Mouse (Mus musculus): ENCODE measurements around the gene Sorbs1. TPM values are rescaled to one million over a fixed set of nuclear protein-coding genes. Genes with fewer than 3 reads are reported as not detected.

The Sorbs1 gene
- polyA plus RNA-seq, 1 experiment from 2014 or later = 111 TPM

GRCm38 (mm10) chr19:40352006-40352405, 161.6 kb downstream of the Sorbs1 start:
- H3K4me1 ChIP-seq (replicated peaks; ENCODE audit: control insufficient read depth, insufficient read depth) = no peaks in the 10 kb centered on the region
- TF ChIP-seq CTCF (IDR thresholded peaks at IDR 0.05; ENCODE audit: low read depth) (no peak), EP300 (optimal IDR thresholded peaks at IDR 0.05) (no peak)
- no peak overlapping the region for H3K4me2 ChIP-seq (replicated peaks; ENCODE audit: low read depth)
- no peaks in the 10 kb centered on the region for H3K9me3 ChIP-seq (ENCODE audit: control insufficient read depth, low read length)
- no peaks in the 10 kb centered on the region for H3K27me3 ChIP-seq (ENCODE audit: control insufficient read depth, insufficient read depth, low read length)
- H3K36me3 ChIP-seq (ENCODE audit: control insufficient read depth, insufficient read depth, low read length) = peaks cover 6% of the 10 kb centered on the region; the same call in 1 of the 2 replicates
- ATAC-seq (ENCODE audit: low FRiP score, low TSS enrichment) (no peak), DNase-seq (ENCODE audit: low spot score) (no peak)
- H3K27ac ChIP-seq (replicated peaks) = no peak overlapping the region
- no peak overlapping the region for H3K4me3 ChIP-seq (ENCODE audit: low read depth, low read length)
- WGBS = 77% methylated on average over 14 of the region's 14 CpGs
- no peak overlapping the region for H3K9ac ChIP-seq (ENCODE audit: low read length)

GRCm38 (mm10) chr19:40350835-40351234, 162.7 kb downstream of the Sorbs1 start:
- ATAC-seq (ENCODE audit: low FRiP score, low TSS enrichment) = no peak
- Histone ChIP-seq H3K27me3 (ENCODE audit: control insufficient read depth, insufficient read depth, low read length) (no peaks in the 10 kb centered on the region), H3K27ac (replicated peaks) (no peak overlapping the region), H3K36me3 (ENCODE audit: control insufficient read depth, insufficient read depth, low read length) (peaks cover 6% of the 10 kb centered on the region; the same call in 1 of the 2 replicates), H3K4me3 (ENCODE audit: low read depth, low read length) (no peak overlapping the region), H3K9ac (ENCODE audit: low read length) (no peak overlapping the region), H3K4me2 (replicated peaks; ENCODE audit: low read depth) (no peak overlapping the region), H3K4me1 (replicated peaks; ENCODE audit: control insufficient read depth, insufficient read depth) (no peaks in the 10 kb centered on the region), H3K9me3 (ENCODE audit: control insufficient read depth, low read length) (no peaks in the 10 kb centered on the region)
- WGBS = 89% methylated on average over 4 of the region's 4 CpGs
- no peak for TF ChIP-seq EP300 (optimal IDR thresholded peaks at IDR 0.05)
- no peak for DNase-seq (ENCODE audit: low spot score)

DNA sequence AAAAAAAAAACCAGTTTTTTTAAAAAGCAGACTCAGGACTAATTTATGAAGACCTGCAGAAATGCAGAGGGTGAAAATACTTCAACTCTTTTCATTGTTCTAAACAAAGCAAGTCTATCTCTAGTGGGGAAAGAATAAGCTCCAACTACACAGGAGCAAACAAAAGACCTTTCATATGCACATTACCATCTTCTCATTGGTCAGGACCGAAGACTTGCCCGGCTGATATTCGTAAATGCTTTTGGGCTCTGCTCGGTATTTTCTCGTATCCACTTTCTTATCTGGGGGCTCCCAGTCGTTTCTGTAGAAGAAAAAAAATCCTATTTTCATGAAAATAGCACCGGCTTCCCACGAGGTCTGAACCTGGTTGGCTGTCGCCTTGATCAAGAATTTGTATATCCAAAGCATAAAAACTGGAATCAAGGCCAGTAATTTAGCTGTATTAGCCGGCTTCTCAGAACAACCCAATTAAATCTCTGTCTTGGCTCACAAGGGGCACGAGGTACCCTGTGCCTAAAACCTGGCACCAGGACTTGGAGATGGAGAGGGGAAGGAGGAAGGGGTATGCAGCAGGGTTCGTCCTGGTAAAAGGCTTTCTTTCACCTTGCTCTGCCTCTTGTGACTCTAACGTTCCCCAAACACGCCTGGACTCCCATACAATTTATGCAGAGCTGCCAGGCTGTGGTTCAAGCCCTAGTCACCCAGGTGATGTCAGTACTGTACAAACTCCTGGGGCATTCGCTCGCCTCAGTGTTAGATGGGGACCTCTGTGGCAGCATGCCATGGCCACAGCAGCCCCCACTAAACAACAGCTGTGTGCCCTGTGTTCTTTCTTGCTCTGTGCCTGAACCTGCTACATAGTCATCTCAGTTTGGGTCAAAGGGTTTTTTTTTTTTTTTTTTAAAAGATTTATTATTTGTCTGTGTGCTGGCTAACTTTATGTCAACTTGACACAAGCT, 163.6 kb downstream of the Sorbs1 start:
- TF ChIP-seq CTCF (IDR thresholded peaks at IDR 0.05; ENCODE audit: low read depth) (no peak), EP300 (optimal IDR thresholded peaks at IDR 0.05) (no peak)
- Histone ChIP-seq H3K4me2 (replicated peaks; ENCODE audit: low read depth) (no peak overlapping the region), H3K27ac (replicated peaks) (no peak overlapping the region), H3K4me3 (ENCODE audit: low read depth, low read length) (no peak overlapping the region), H3K9ac (ENCODE audit: low read length) (no peak overlapping the region), H3K36me3 (ENCODE audit: control insufficient read depth, insufficient read depth, low read length) (peaks cover 6% of the 10 kb centered on the region; the same call in 1 of the 2 replicates), H3K4me1 (replicated peaks; ENCODE audit: control insufficient read depth, insufficient read depth) (no peaks in the 10 kb centered on the region), H3K9me3 (ENCODE audit: control insufficient read depth, low read length) (no peaks in the 10 kb centered on the region), H3K27me3 (ENCODE audit: control insufficient read depth, insufficient read depth, low read length) (no peaks in the 10 kb centered on the region)
- no peak for ATAC-seq (ENCODE audit: low FRiP score, low TSS enrichment)
- no peak for DNase-seq (ENCODE audit: low spot score)
- WGBS = 57% methylated on average over 16 of the region's 16 CpGs

GRCm38 (mm10) chr19:40349281-40349680, 164.3 kb downstream of the Sorbs1 start:
- peak overlapping the region; percentile 70; the same call in 1 of the 2 replicates for H3K27ac ChIP-seq (replicated peaks)
- no peak for ATAC-seq (ENCODE audit: low FRiP score, low TSS enrichment)
- no peaks in the 10 kb centered on the region for H3K27me3 ChIP-seq (ENCODE audit: control insufficient read depth, insufficient read depth, low read length)
- 77% methylated on average over 3 of the region's 3 CpGs for WGBS
- H3K4me2 ChIP-seq (replicated peaks; ENCODE audit: low read depth) = no peak overlapping the region
- H3K4me3 ChIP-seq (ENCODE audit: low read depth, low read length) = no peak overlapping the region
- TF ChIP-seq CTCF (IDR thresholded peaks at IDR 0.05; ENCODE audit: low read depth) = no peak
- H3K4me1 ChIP-seq (replicated peaks; ENCODE audit: control insufficient read depth, insufficient read depth) = no peaks in the 10 kb centered on the region
- H3K9ac ChIP-seq (ENCODE audit: low read length) = no peak overlapping the region
- H3K9me3 ChIP-seq (ENCODE audit: control insufficient read depth, low read length) = no peaks in the 10 kb centered on the region
- H3K36me3 ChIP-seq (ENCODE audit: control insufficient read depth, insufficient read depth, low read length) = peaks cover 6% of the 10 kb centered on the region; the same call in 1 of the 2 replicates
- no peak for DNase-seq (ENCODE audit: low spot score)

- Histone ChIP-seq H3K9ac (ENCODE audit: low read length) (no peak overlapping the region), H3K9me3 (ENCODE audit: control insufficient read depth, low read length) (no peaks in the 10 kb centered on the region), H3K4me3 (ENCODE audit: low read depth, low read length) (no peak overlapping the region), H3K4me2 (replicated peaks; ENCODE audit: low read depth) (no peak overlapping the region), H3K27ac (replicated peaks) (peak overlapping the region; percentile 70), H3K27me3 (ENCODE audit: control insufficient read depth, insufficient read depth, low read length) (no peaks in the 10 kb centered on the region), H3K4me1 (replicated peaks; ENCODE audit: control insufficient read depth, insufficient read depth) (no peaks in the 10 kb centered on the region), H3K36me3 (ENCODE audit: control insufficient read depth, insufficient read depth, low read length) (peaks cover 6% of the 10 kb centered on the region; the same call in 1 of the 2 replicates)
- ATAC-seq (ENCODE audit: low FRiP score, low TSS enrichment) = peak; percentile 54
- TF ChIP-seq CTCF (IDR thresholded peaks at IDR 0.05; ENCODE audit: low read depth) = no peak
- TF ChIP-seq EP300 (optimal IDR thresholded peaks at IDR 0.05) = no peak
- no peak for DNase-seq (ENCODE audit: low spot score)
- 42% methylated on average over 2 of the region's 2 CpGs for WGBS
Observed at GRCm38 (mm10) chr19:40348652-40349051, 164.9 kb downstream of the Sorbs1 start.

DNA sequence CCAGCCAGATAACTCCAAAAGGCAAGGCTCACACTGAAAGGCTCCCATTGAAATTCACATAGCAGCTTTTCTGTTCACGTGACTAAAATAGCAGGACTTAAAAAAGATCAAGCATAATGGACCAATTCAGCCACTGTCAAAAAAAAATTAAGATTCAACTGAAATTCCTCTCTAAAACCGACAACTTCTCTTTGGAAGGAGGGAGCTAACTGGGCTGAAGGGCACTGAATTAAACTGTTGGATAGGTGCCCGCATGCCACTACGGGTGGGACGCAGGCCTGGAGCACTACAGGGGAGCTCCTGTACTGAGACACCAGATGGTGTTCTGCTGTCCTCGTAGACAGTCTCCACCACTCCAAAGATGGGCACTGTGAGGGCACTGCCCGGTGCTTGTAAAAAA, 165.4 kb downstream of the Sorbs1 start:
- peak; percentile 41 for ATAC-seq (ENCODE audit: low FRiP score, low TSS enrichment)

More for the DNA sequence above, 165.4 kb downstream of the Sorbs1 start:
- H3K4me2 ChIP-seq (replicated peaks; ENCODE audit: low read depth) = no peak overlapping the region
- no peaks in the 10 kb centered on the region for H3K4me1 ChIP-seq (replicated peaks; ENCODE audit: control insufficient read depth, insufficient read depth)
- no peaks in the 10 kb centered on the region for H3K27me3 ChIP-seq (ENCODE audit: control insufficient read depth, insufficient read depth, low read length)
- peak overlapping the region; percentile 70 for H3K27ac ChIP-seq (replicated peaks)
- no peaks in the 10 kb centered on the region for H3K9me3 ChIP-seq (ENCODE audit: control insufficient read depth, low read length)
- peaks cover 6% of the 10 kb centered on the region; the same call in 1 of the 2 replicates for H3K36me3 ChIP-seq (ENCODE audit: control insufficient read depth, insufficient read depth, low read length)
- no peak overlapping the region for H3K9ac ChIP-seq (ENCODE audit: low read length)
- WGBS = 69% methylated on average over 7 of the region's 7 CpGs
- TF ChIP-seq EP300 (optimal IDR thresholded peaks at IDR 0.05) (no peak), CTCF (IDR thresholded peaks at IDR 0.05; ENCODE audit: low read depth) (no peak)
- no peak overlapping the region for H3K4me3 ChIP-seq (ENCODE audit: low read depth, low read length)
- DNase-seq (ENCODE audit: low spot score) = no peak

Data from stomach, postnatal 0 days (tissue).